Mouse (Mus musculus): ENCODE results near the gene Ntrk2.

Gene Ntrk2

GRCm38 (mm10) chr13:58964701-58965359 is 158.5 kb downstream of the Ntrk2 start:
- DNase-seq (ENCODE audit: low spot score in 2 of 2) = no peak

DNA sequence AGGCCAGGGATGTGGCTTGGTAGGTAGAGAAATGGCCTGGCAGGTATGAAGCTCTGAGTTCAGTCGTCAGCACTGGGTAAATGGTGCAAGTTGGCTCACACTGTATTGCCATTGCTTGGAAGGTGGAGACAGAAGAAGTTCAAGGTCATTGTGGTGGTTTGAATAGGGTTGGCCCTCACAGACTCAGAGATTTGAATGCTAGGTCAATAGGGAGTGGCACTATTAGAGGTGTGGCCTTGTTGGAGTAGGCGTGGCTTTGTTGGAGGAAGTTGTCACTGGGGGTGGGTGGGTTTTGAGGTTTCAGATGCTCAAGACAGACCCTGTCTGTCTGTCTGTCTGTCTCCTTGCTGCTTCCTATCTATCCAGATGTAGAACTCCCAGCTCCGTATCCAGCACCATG is 159.5 kb downstream of the Ntrk2 start:
- no peak for DNase-seq (ENCODE audit: low spot score in 2 of 2)

DNA sequence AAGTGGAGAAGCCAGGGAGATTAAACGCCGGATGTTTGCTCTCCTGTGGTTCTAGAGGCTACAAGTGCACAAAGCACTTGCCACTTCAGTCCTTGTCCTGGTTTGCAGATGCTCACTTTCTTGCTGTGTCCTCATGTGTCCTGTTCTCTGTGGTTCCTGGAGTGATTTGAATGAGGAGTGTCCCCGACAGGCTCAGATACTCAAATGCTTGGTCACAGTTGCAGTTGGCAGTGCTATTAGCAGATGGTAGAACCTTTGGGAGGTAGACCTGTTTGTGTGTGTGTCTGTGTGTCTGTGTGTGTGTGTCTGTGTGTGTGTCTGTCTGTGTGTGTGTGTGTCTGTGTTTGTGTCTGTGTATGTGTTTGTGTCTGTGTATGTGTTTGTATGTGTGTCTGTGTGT is 160.1 kb downstream of the Ntrk2 start:
- no peak for DNase-seq (ENCODE audit: low spot score in 2 of 2)

- DNase-seq (ENCODE audit: low spot score in 2 of 2) = no peak
Measured at GRCm38 (mm10) chr13:58968168-58968567, 161.8 kb downstream of the Ntrk2 start.

- DNase-seq (ENCODE audit: low spot score in 2 of 2) = no peak
Measured at GRCm38 (mm10) chr13:58971449-58971903, 165.1 kb downstream of the Ntrk2 start.

- no peak for DNase-seq (ENCODE audit: low spot score in 2 of 2)
Measured at GRCm38 (mm10) chr13:58972511-58972910, 166.1 kb downstream of the Ntrk2 start.

- no peak for DNase-seq (ENCODE audit: low spot score in 2 of 2)
Measured at GRCm38 (mm10) chr13:58996447-58996846, 190.1 kb downstream of the Ntrk2 start.

DNA sequence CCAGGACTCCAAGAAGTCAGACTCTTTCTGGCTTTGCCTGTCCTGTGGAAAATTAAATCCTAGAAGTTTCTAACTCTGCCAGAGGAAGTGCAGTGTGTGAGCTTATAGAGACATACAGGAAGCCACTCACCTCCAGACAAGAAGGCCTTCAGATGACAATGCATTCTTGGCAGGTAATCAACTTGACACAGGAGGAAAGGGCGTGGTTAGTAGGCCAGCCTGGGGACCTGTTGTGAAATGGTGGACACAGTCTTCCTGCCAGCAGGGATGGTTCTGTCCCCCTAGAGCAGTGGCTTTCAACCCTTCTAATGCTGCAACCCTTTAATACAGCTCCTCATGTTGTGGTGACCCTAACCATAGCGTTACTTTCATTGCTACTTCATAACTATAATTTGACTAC is 191.4 kb downstream of the Ntrk2 start:
- no peak for DNase-seq (ENCODE audit: low spot score in 2 of 2)

- no peak for DNase-seq (ENCODE audit: low spot score in 2 of 2)
Measured at GRCm38 (mm10) chr13:58999373-59000053, 193.1 kb downstream of the Ntrk2 start.

GRCm38 (mm10) chr13:59002943-59003806 is 196.8 kb downstream of the Ntrk2 start:
- DNase-seq (ENCODE audit: low spot score in 2 of 2) = no peak

DNA sequence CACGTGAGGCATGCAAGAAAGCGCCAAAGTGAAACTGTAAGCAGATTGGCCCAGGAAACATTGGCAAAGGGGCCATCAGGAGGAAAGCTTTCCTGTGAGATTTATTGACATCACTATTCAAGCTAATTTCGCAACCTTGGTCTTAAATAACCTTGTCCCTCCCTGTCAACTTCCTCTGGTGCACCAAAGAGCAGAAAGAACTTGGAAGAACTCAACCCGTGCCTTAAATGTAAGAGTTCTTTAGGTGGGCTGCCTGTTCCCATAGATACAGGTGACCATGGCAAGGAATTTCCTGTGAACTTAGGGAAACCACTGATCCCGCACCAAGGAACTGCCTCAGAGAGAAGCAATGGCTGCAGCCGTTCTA is 197.4 kb downstream of the Ntrk2 start:
- no peak for DNase-seq (ENCODE audit: low spot score in 2 of 2)

- DNase-seq (ENCODE audit: low spot score in 2 of 2) = no peak
Measured at GRCm38 (mm10) chr13:59004579-59004978, 198.2 kb downstream of the Ntrk2 start.

- no peak for DNase-seq (ENCODE audit: low spot score in 2 of 2)
Measured at GRCm38 (mm10) chr13:59009855-59010254, 203.5 kb downstream of the Ntrk2 start.

DNA sequence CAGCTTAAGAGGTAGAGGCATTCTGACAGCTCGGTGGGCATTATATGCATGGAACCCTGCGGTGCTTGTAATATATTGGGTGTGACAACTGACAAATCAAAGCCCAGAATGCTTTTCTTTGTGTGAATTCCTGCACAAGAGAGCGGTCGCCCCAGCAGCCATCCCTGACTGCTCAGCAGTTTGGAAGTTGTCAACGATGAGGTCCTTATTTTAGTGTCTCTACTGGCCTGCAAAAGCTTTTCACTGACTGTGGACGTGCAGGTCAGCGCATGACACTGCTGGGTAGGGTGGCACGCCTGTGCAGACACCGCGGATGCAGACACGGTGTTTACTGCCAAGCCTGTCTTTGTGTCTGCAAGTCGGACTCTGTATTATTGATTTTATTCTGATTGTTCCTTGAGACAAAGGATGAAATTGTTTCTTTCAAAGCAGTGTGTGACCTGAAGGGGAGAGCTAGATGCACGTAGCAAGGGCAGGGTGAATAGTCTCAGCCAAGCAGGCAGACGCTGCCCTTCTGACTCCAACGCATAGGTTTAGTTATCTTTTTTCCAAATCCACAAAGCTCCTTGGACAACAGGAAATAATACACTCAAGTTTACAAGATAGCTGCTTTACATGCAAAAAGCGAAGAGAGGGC is 204.6 kb downstream of the Ntrk2 start:
- no peak for DNase-seq (ENCODE audit: low spot score in 2 of 2)

GRCm38 (mm10) chr13:59011530-59011903 is 205.1 kb downstream of the Ntrk2 start:
- DNase-seq (ENCODE audit: low spot score in 2 of 2) = peak in 1 of 2 experiments; percentile 27

- DNase-seq (ENCODE audit: low spot score in 2 of 2) = no peak
Measured at GRCm38 (mm10) chr13:59015360-59015759, 209.0 kb downstream of the Ntrk2 start.

GRCm38 (mm10) chr13:59017121-59017520 is 210.8 kb downstream of the Ntrk2 start:
- no peak for DNase-seq (ENCODE audit: low spot score in 2 of 2)

- DNase-seq (ENCODE audit: low spot score in 2 of 2) = no peak
Measured at GRCm38 (mm10) chr13:59022251-59023042, 216.1 kb downstream of the Ntrk2 start.

GRCm38 (mm10) chr13:59025653-59026052 is 219.3 kb downstream of the Ntrk2 start:
- no peak for DNase-seq (ENCODE audit: low spot score in 2 of 2)

GRCm38 (mm10) chr13:59027436-59027835 is 221.1 kb downstream of the Ntrk2 start:
- DNase-seq (ENCODE audit: low spot score in 2 of 2) = no peak

- DNase-seq (ENCODE audit: low spot score in 2 of 2) = no peak
Measured at GRCm38 (mm10) chr13:59028546-59028945, 222.2 kb downstream of the Ntrk2 start.

Measured in spleen, postnatal 10 days (tissue).